Mouse (Mus musculus) cerebellum, postnatal 4 days (tissue): Measurements from ENCODE around the gene Ybx3.

Experiments
- DNase-seq, 2 experiments: peaks; one replicate each; pipeline ENCODE4 v3.0.0; 2022; ENCODE audit warnings: low spot score in 2 of 2, mixed read lengths in 1 of 2

Gene Ybx3

GRCm38 (mm10) chr6:131338787-131339186, 49.5 kb downstream of the Ybx3 start:
- DNase-seq = no peak

GRCm38 (mm10) chr6:131327076-131327475, 61.2 kb downstream of the Ybx3 start:
- no peak for DNase-seq

GRCm38 (mm10) chr6:131321854-131322639, 66.2 kb downstream of the Ybx3 start:
- DNase-seq = no peak

- no peak for DNase-seq
These were observed 71.8 kb downstream of the Ybx3 start for GRCm38 (mm10) chr6:131316155-131317101.
